Mouse (Mus musculus) cortical plate, adult 2 months (tissue): ENCODE results near the gene Scn5a.

ENCODE experiments used
- CTCF ChIP-seq: fragments of 200-500 bp; IDR thresholded peaks from 2 replicates; pipeline ENCODE4 v1.5.1; 2011; ENCODE audit warnings: mild to moderate bottlenecking, control low read depth, low read length; ENCODE audit not compliant: insufficient read depth; ENCODE audit errors: extremely low read depth
- POLR2A ChIP-seq: fragments of 200-500 bp; IDR thresholded peaks from 2 replicates; pipeline ENCODE4 v1.6.1; 2011; ENCODE audit warnings: mild to moderate bottlenecking, low read length, control low read depth; ENCODE audit not compliant: insufficient read depth; ENCODE audit errors: extremely low read depth

GRCm38 (mm10) chr9:119517467-119517866 lies 61.3 kb downstream of the Scn5a start:
- TF ChIP-seq CTCF (no peak), POLR2A (no peak)
